Mouse (Mus musculus) thymus, adult 2 months (tissue): ENCODE measurements at regions not wholly inside any gene's neighbourhood (a gene's known extent, or its start where the extent isn't known, plus 50 kb on each side); places are given as distances from the start of the nearest gene placed in this dataset.

Experiments
- CTCF ChIP-seq: fragments of 200-500 bp; IDR thresholded peaks from 2 replicates; pipeline ENCODE4 v1.5.1; 2012; ENCODE audit warnings: mild to moderate bottlenecking, control low read depth, low read length, moderate library complexity, borderline replicate concordance; ENCODE audit not compliant: control insufficient read depth, poor library complexity, insufficient read depth; ENCODE audit errors: extremely low read depth
- POLR2A ChIP-seq: fragments of 200-500 bp; IDR thresholded peaks from 2 replicates; pipeline ENCODE4 v1.6.1; 2012; ENCODE audit warnings: mild to moderate bottlenecking, low read length, control low read depth, moderate library complexity; ENCODE audit not compliant: control insufficient read depth, poor library complexity, insufficient read depth; ENCODE audit errors: extremely low read depth

DNA sequence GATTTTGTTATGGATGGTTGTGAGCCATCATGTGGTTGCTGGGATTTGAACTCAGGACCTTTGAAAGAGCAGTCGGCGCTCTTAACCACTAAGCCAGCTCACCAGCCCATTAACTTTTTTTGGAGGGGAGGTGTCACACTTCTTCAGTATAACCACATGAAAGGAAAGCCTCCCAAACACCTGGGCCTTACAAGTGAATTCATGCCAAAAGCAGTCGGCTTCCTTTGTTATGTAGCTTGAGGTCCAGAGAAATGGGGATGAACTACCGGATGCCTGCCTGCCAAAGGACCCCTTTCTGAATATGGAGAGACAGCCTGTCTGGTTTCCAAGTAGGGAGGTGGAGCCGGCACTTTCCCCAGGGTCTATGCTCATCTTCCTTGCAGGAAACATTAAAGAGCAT lies 80.6 kb upstream of the Fam174b start:
- no peak for TF ChIP-seq CTCF
- TF ChIP-seq POLR2A, result no peak
